Mouse (Mus musculus) c-Kit-negative CD71-positive TER-119-positive erythroid progenitor cells, embryonic 14.5 days (primary cell): ENCODE measurements around the gene March1.

Experiments
- DNase-seq: peaks from one replicate; pipeline ENCODE4 v3.0.0-alpha.2; 2013; ENCODE audit warnings: low read depth, low spot score

March1 gene

DNA sequence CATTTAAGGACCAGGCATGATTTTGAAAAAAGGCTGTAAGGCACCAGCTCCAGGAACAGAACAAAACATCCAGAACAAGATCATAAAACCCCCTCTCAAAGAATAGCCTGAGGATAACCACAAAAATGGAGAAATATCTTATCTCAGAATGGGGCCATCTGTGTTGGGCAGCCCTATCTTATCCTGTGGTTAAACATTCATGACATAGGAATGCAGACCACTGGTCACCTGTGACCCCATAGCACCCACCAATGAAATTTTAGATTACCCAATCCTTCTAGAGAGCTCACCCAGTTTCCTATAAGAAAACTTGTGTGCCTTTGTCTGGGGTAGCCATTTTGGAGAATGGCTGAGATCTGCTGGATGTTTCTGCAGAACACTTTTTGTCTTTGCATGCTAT is 902.9 kb downstream of the March1 start:
- no peak for DNase-seq
